Mouse (Mus musculus): ENCODE data around the gene Notch2.
"Not testable (repeated sequence)": the region's sequence is repeated elsewhere in the genome, so short reads cannot be mapped to it uniquely, and the experiment has no call there.

The Notch2 gene

DNA sequence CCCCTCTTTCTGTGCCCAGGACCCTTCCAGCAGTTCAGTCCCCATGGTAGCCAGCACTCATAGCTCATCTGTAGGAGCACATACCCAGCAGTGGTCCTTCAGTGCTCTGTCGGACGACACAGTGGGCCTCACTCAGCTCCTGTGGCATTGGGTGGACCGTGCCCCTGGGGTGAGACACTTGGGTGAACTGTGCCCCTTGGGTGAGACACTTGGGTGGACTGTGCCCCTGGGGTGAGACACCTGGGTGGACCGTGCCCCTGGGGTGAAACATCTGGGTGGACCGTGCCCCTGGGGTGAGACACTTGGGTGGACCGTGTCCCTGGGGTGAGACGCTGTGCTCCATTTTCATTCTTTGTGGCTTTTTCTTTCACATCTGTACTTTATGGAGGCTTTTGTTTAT is 83.7 kb downstream of the Notch2 start:
- DNase-seq (ENCODE audit: low read depth, low spot score), result no peak

DNA sequence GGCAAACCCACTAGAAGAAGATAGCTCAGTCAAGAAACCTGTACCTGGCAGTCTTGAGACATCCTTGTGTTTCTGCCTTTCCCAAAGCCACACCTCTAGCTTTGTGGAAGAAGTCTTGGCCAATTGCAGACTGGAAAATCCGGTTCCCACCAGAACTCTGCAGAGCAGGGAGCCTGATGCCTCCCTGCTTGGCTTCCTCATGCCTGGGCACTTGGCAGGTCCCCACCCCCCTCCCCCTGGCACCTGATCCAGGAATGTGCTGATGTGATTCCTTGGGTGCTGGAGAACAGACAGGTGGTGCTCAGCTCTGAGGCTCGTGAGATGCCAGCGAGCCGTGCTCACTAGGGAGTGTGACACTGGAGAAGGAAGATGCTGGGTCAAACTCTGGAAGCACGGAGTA is 85.3 kb downstream of the Notch2 start:
- no peak for DNase-seq (ENCODE audit: low read depth, low spot score)

DNA sequence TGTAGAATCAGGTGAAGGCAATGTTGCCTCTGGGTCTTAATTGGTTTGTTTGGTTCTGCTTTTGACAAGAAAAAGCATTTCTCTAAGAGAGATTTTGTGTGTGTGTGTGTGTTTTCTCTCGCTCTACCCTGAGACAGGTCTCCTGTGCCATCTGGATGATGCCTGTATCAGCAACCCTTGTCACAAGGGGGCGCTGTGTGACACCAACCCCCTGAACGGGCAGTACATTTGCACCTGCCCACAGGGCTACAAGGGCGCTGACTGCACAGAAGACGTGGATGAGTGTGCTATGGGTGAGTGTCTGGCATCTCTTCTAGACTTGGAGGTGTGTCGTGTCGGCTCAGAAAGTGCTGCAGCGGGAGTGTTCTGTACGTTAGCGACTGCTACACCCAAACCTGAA is 86.0 kb downstream of the Notch2 start:
- no peak for DNase-seq (ENCODE audit: low read depth, low spot score)

DNA sequence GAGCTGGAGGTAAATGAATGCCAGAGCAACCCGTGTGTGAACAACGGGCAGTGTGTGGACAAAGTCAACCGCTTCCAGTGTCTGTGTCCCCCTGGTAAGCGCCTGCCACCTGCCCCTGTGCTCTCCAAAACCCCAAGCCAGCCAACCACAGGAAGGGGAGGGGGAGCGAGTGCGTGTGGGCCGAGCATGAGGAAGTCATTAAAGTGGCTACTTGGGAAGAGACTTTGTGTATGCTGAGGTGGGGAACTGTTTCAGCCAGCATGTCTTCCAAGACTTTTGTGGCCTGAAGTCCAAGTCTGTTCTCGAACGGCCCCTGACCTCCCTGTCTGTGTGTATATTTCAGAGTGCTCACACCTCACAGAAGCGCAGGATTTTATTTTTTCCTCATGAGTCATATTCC is 88.2 kb downstream of the Notch2 start:
- DNase-seq (ENCODE audit: low read depth, low spot score), result no peak

DNA sequence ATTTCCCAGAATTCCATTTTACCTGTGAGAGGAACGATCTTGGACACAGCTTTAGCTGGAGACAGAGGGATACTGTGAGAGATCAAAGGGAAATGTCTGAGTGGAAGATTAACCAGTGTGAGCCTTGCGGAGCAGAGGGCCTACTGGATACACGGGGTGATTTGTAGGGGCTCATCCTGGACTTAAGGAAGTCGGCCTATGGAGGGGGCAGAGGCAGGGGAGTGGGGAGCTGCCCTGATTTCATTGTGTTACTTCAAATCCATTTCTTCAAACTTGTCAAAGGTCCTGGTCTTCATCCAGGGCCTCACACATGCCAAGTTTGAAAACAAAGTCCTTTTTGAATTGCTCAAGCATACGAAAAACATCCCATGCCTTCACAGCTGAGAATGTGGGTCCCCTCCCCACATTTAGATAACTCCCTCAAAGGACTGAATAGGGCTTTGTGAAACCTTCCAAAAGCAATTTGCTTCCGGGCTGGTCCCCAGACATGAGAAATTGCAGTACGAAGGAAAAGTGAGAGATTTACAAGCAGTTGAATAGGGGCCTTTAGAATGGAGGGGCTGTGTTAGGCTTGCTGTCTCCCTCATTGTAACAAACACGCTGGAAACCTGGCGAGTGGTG is 91.6 kb downstream of the Notch2 start:
- peak; percentile 20 for DNase-seq (ENCODE audit: low read depth, low spot score)

DNA sequence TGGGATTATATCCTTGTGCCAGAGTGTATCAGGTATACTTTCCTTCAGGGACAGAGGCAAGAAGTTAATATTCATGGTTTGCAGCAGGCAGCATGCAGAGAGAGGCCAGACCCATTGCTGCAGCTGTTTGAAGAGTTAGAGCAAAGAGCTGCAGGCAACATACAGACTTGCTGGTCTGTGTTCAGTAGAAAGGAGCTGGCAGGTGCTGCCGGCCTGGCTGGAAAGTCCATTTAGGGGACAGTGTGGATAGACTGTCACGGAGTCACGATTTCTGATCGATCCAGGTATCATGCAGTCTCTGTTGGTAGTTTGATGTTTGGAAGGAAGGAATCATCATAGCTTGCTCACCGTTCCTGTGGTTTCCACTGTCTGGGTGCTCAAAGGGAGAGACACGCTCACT is 92.2 kb downstream of the Notch2 start:
- DNase-seq (ENCODE audit: low read depth, low spot score), result no peak

DNA sequence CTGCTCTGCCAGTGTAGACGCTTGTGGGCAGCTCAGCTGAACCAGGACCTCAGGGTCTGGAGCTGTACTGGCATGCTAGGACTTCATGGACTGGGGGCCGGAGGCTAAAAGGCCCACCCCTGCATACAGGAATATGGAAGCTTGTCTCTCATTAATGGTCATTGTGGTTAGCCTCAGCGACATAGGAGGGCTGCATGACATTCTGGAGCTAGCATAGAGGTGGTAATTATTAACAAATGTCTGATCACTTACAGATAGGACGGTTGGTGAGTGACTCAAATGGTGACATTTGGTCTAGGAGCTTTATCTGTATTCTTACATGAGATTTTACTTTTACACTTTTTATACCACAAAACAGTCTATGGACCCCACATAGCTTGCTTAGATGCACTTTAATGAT is 92.8 kb downstream of the Notch2 start:
- no peak for DNase-seq (ENCODE audit: low read depth, low spot score)

DNA sequence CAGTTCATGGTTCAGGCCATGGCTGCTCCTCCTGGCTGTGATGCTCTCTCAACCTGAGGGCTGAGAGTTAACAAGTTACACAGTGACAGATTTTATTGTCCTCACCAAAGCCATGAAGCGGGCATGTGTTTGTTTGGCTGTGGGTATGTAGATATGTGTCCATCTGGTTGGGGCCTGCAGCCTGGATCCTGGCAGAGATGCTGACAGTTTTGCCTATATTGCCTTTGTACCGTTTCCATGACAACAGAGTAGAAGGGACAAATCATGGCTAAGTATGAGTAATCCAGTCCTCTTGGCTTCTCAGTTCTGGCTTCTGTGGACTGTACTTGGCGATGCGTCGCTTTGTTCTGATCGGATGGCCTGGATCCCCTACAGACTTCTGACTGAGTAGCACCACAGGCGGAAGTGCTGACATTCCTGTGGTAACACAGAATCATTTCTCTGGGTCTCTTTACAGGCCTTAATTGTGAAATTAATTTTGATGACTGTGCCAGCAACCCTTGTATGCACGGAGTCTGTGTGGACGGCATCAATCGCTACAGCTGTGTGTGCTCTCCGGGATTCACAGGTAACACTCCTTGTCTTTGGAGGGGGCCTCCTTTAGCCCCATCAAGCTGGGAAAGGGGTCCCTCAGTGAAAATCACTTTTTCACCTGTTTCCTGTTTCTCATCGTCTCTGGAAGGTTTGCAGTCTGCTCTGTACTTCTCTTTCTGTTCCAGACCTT is 93.4 kb downstream of the Notch2 start:
- DNase-seq (ENCODE audit: low read depth, low spot score), result peak; percentile 76

DNA sequence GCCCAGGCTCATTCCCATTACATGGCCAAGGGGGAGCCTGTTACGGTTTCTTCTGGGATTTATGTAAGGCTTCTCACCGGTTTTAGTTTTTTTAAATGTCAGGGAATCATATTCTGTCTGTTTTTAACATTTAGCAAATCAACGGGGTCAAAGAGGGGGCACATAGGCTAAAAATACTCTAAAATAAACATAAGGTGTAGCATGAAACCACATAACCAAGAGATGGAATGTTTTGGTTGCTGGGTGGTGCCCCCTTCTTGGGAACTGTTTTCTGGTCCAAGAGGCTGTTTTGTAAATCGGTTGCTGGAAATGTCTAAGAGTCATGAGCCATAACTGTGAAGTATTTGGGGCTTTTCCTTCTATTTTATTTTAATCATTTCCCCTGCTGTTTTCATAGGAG is 95.1 kb downstream of the Notch2 start:
- no peak for DNase-seq (ENCODE audit: low read depth, low spot score)

DNA sequence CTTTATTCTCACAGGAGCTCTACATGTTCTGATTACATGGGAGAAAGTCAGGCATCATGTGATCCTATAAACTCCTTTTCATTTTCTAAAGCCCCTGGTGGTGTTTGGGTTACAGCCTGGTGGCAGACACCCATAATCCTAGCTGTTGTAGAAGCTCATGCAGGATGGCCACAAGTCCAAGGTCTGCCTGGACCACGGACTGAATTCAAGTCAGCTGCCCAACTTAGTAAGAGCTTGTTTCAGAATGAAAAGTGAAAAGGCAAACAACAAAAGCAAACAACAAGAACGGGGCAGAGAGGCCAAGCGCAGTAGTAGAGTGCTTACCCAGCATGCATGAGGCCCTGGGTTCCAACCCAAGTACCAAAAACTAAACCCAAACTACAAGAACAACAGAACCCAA is 95.5 kb downstream of the Notch2 start:
- no peak for DNase-seq (ENCODE audit: low read depth, low spot score)

DNA sequence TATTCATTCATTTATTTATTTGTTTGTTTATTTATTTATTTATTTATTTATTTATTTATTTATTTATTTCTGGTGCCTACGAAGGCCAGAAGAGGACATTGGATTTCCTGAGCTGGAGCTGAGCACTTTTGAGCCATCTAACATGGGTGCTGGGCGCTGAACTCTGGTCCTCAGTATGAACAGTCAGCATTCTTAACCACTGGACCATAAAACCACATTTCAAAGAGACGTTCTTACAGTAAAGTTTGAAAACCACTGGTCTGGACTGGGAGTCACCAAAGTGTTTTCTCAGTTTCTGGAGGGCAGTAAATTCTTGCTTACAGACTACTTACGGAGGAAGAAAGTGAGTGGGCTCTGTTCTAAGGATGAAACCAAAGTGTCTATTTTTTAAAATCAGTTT is 97.3 kb downstream of the Notch2 start:
- no peak for DNase-seq (ENCODE audit: low read depth, low spot score)

DNA sequence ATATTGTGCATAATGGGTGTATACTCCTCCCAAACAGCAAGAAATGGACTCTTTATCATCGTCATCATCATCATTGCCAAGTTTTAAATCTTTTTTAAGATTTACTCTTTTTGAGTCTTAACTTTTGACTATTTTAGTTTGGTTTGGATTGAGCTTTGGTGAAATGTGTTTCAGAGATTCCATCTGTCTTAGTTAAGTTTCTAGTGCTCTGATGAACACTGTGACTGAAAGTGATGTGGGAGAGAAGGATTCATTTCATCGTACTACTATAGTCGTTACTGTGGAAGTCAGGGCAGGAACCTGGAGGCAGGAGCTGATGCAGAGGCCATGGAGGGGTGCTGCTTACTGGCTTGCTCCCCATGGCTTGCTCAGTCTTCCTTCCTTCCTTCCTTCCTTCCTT is 104.9 kb downstream of the Notch2 start:
- no peak for DNase-seq (ENCODE audit: low read depth, low spot score)

DNA sequence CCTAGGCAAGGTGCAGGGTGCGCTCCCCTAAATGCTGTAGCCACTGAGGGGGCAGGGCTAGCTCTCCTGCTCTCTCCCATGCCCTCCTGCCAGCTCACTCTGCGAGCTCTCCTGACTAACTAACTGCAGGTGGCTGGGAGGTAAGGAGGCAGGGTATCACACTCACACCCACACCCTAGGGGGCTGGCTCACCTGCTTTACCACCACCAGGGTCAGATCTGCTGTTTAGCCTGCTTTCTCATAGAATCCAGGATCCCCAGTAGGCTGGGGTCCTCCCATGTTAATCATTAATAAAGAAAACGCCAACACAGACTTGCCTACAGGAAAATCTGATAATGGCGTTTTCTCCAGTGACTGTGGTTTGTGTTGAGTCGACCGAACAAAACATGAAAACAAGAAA is 106.0 kb downstream of the Notch2 start:
- DNase-seq (ENCODE audit: low read depth, low spot score), result no peak

DNA sequence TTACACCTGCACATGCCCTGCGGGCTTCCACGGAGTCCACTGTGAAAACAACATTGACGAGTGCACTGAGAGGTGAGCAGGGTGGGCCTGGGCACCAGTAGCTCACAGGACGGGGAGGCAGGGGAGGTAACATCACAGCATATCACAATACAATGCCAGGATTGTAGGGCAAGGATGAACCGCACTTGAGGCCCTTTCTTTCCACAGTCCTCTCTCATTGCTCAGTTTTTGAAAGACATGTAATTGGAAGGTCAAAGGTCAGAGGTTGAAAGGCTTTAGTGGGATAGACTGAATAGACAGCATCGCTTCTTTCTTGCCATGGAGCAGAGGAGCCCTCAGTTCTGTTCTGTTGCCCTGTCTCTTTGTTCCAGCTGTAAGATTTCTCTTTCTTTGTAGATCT is 107.6 kb downstream of the Notch2 start:
- no peak for DNase-seq (ENCODE audit: low read depth, low spot score)

DNA sequence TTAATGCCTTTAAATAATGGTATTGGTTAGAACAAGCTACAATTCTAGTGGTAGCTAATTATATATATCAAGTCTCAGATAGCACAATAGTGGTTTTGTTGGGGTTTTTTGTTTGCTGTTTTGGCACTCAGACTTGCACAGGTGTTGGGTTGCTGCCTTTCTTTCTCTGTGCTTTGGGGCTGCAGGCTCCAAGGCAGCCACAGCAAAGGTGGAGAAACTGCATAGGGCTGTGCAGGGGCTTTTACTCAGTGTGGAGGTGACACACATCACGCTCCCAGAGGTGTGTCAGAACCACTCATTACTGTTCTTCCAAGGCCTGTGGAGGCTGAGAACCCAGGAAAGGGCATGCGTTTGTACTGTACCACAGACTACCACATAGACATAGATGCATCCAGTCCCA is 114.4 kb downstream of the Notch2 start:
- DNase-seq (ENCODE audit: low read depth, low spot score), result no peak

DNA sequence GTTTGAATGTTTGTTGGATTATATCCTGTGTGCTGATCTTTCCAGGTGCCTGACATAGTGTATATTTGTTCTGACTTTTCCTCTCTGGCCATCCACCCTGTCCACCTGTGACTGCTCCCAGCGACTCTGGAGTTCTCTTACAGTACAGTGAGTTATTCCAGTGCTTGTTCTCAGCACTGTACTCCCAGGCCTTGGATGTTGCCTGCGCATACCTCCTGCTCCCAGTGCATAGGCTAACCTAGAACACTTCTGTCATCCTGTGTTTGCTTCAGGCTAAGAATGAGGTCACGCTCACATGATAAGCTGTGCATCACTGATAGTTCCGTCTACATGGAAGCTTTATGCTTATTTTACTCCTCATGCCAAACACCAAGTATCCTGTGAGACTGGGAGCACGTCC is 115.4 kb downstream of the Notch2 start:
- DNase-seq (ENCODE audit: low read depth, low spot score), result no peak

DNA sequence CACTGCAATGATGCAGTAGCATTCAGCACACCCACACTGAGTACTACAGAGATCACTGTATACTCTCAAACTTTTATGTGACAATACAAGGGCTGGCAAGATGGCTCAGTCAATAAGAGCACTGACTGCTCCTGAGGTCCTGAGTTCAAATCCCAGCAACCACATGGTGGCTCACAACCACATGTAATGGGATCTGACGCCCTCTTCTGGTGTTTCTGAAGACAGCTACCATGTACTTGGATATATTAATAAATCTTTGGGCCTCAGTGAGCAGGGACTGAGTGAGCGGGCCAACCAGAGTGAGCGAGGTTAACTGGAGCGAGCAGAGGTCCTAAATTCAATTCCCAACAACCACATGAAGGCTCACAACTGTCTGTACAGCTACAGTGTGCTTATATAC is 118.8 kb downstream of the Notch2 start:
- DNase-seq (ENCODE audit: low read depth, low spot score), result not testable (repeated sequence)

DNA sequence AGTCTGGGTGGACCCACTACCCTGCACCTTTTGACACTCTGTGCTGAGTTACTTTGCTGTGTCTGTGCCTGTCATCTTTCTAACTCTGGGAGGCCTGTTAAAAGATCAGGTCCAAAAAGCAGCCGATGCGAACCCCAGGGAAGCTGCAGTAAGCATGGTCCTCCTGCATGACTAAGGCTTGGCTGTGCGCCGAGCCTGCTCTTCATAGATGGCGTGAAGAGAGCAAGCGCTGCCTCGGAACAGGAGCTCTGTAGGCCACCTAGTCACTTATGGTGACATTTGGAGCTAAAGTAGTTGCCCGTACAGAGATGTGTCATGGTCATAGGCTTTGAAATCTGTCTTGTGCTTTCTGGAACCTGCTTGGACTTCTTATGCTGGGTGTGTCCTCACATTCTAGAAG is 119.3 kb downstream of the Notch2 start:
- no peak for DNase-seq (ENCODE audit: low read depth, low spot score)

DNA sequence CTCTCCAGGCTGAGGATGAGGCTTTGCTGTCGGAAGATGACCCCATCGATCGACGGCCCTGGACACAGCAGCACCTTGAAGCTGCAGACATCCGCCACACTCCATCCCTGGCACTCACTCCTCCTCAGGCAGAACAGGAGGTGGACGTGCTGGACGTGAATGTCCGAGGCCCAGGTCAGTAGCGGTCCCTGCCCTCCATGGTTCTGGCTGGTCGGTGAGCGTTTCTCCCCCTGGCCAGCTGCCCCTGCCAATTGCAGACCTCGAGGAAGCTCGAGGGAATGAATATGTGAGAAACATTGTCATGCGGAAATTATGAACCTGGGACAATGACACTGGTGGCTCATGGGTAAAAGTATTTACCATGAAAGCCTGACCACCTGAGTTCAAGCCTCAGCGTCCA is 128.1 kb downstream of the Notch2 start:
- DNase-seq (ENCODE audit: low read depth, low spot score), result no peak

DNA sequence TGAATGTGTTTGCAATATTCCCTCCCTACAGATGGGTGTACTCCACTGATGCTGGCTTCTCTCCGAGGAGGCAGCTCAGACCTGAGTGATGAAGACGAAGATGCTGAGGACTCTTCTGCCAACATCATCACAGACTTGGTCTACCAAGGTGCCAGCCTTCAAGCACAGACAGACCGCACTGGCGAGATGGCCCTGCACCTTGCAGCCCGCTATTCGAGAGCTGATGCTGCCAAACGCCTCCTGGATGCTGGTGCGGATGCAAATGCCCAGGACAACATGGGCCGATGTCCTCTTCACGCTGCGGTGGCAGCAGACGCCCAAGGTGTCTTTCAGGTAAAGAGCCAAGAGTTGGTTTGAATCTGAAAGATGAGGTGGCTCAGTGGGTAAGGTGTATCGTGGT is 129.5 kb downstream of the Notch2 start:
- DNase-seq (ENCODE audit: low read depth, low spot score), result no peak

DNA sequence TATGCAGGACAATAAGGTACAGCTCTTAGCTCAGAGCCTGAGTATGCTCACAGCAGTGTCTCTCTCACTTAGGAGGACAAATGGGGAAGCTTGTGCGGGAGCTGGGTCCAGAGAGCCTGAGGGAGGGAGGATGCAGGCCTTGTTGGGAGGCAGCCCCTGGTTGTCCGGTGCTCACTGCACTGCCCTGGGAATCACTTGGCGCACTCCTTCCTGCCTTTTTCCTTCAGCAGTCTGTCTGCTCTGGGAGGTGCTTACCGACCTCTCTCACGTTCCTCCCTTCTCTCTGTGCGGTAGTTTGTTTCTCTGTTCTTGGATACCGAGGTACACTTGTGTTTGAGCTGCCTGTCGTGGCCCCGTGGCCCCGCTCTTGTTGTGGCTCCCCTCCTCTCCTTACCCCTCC is 131.9 kb downstream of the Notch2 start:
- DNase-seq (ENCODE audit: low read depth, low spot score), result no peak

DNA sequence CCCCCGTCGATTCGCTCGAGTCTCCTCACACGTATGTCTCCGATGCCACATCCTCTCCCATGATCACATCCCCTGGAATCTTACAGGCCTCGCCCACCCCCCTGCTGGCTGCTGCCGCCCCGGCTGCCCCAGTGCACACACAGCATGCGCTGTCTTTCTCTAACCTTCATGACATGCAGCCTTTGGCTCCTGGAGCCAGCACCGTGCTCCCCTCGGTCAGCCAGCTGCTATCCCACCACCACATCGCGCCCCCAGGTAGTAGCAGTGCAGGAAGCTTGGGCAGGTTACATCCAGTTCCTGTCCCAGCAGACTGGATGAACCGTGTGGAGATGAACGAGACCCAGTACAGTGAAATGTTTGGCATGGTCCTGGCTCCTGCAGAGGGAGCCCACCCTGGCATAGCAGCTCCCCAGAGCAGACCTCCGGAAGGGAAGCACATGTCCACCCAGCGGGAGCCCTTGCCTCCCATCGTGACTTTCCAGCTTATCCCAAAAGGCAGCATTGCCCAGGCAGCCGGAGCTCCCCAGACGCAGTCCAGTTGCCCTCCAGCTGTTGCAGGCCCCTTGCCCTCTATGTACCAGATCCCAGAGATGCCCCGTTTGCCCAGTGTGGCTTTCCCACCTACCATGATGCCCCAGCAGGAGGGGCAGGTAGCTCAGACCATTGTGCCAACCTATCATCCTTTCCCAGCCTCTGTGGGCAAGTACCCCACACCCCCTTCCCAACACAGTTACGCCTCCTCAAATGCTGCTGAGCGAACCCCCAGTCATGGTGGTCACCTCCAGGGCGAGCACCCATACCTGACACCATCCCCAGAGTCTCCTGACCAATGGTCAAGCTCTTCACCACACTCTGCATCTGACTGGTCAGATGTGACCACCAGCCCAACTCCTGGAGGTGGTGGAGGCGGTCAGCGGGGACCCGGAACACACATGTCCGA is 133.4 kb downstream of the Notch2 start:
- no peak for DNase-seq (ENCODE audit: low read depth, low spot score)

DNA sequence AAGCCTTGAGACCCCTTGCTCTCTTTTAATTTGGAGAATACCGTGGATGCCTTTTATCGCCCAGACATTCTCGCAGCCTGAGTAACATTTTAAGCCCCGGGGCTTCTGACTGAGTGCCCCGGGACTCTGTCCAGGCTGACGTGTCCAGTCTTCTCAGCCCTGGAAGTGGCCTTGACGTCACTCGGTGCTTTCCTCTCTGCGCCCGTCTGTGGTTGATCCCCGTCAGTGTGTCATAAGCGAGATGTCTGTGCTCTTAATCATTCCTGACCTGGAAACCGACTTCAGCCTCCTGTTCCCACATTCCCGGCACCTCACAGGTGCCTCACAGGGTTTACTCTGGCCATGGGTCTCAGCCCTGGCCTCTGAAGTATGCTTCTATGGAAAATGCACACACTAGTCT is 134.4 kb downstream of the Notch2 start:
- no peak for DNase-seq (ENCODE audit: low read depth, low spot score)
